Mouse (Mus musculus): ENCODE data around the gene Ap1s3. TPM values are rescaled to one million over a fixed set of nuclear protein-coding genes. Genes with fewer than 3 reads are reported as not detected.

The Ap1s3 gene
- polyA plus RNA-seq (2012; ENCODE audit: insufficient read depth, insufficient read length, low replicate concordance, missing spikeins) = not detected in 2 replicates

DNA sequence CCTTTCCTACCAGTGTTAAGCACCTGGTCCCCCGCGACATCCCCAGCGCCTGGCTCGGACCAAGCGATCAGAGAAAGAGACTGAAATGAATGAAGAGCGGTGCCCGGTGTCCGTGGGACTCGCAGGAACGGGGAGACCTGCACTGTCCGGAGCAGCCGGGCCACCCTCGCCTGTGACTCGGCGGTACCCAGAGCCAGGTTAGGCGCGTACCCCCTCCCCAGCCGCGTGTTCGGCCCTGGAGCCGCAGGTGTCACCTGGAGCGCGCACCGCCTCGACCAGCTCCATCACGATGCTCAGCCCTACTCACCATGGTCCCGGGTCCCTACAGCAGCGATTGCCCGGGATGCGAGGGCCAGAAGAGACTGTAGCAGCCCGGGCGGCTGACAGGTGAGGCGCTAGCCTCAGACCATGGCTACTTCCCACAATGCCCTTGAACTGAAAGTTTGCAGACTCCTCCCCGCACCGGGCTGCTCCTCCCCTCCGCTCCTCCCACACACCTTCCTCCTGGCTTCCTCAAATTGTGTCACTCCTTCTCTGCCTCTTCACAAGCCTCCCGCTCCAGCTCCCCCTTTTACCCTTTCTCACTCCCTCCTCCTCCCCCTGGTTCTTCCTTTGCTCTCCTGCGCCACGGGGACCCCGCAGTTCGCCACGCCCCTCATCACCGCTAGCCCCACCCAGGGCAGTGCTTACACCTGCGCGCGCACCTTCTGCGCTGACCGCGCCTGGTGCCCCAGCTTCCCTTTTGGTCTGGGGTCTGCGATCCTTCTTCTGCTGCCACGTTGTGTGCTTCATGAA, at the start of gene Ap1s3:
TSS of gene Ap1s3 (minus strand) at position 430 of the 795 bp plus-strand sequence.
- peaks cover 13% of the 10 kb centered on the region for H3K4me1 ChIP-seq (ENCODE audit: control insufficient read depth, insufficient read depth, low read length)
- H3K27ac ChIP-seq (ENCODE audit: insufficient read depth, low read depth, low read length) = no peak within 1 kb of the TSS
- under 1% methylated on average over 51 of the region's 51 CpGs for WGBS
- peak within 1 kb of the TSS; percentile 65 for H3K4me3 ChIP-seq (ENCODE audit: insufficient read depth, low read depth, low read length)
- no peak for TF ChIP-seq POLR2A (IDR thresholded peaks at IDR 0.05; ENCODE audit: insufficient read depth, low read depth, low read length)
- no peak for TF ChIP-seq CTCF (IDR thresholded peaks at IDR 0.05; ENCODE audit: insufficient read depth, low read depth, low read length)

DNA sequence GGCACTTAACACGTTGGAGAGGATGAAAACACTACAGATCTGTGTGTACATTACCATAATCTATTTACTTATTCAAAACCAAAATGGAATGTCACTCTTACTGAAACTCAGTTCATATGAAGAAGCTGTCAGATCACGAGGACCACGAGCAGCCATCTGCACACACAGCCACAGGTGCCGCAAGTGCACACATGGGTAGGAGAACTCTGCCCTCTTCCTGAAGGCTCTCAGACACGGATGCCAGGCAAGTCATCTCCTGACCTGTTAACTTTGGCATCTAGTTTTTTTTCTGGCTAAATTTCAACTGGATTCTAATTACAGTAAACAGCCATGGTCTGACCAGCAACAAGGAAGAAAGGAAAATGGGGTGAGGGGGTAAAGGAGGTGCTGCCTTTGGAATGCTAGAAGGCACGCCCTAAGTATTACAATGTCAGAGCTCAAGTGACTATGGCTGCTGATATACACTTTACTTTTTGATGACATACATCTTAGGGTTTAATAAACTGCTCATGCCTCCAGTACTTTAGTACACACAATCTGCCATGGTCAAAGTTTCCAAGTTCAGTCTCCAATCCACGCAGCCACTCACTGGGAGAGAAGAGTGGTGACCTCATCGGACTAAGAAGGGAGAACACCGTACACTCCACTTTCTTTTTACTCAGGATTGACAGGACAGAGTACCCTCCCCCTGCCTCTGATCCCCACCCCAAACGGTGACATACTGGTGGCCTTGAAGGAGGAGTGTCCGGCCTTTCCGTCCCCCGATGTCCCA, 42.6 kb upstream of the Ap1s3 start:
- Histone ChIP-seq H3K4me1 (ENCODE audit: control insufficient read depth, insufficient read depth, low read length) (peaks cover 21% of the 10 kb centered on the region), H3K27ac (ENCODE audit: insufficient read depth, low read depth, low read length) (no peak overlapping the region), H3K4me3 (ENCODE audit: insufficient read depth, low read depth, low read length) (no peak overlapping the region)
- 82% methylated on average over 13 of the region's 13 CpGs for WGBS
- TF ChIP-seq CTCF (IDR thresholded peaks at IDR 0.05; ENCODE audit: insufficient read depth, low read depth, low read length) (no peak), POLR2A (IDR thresholded peaks at IDR 0.05; ENCODE audit: insufficient read depth, low read depth, low read length) (no peak)

DNA sequence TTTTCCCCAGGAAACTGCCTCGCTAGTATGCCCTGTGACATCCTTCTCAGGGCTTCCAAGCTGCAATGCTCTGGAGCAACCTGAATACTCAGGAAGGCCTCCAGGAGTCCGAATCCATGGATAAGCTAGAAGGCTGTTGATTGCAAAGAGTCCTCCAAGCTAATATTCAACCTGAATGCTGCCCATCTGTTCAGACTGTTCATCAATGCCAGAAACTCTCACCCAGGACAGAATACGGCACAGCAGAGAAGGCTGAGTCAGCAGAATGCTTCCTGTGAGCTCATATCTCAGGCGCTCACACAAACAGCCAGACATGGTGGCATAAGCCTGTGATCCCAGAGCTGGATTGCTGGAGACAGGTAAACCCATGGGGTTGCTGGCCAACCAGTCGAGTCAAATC, 41.3 kb upstream of the Ap1s3 start:
- no peak overlapping the region for H3K27ac ChIP-seq (ENCODE audit: insufficient read depth, low read depth, low read length)

DNA sequence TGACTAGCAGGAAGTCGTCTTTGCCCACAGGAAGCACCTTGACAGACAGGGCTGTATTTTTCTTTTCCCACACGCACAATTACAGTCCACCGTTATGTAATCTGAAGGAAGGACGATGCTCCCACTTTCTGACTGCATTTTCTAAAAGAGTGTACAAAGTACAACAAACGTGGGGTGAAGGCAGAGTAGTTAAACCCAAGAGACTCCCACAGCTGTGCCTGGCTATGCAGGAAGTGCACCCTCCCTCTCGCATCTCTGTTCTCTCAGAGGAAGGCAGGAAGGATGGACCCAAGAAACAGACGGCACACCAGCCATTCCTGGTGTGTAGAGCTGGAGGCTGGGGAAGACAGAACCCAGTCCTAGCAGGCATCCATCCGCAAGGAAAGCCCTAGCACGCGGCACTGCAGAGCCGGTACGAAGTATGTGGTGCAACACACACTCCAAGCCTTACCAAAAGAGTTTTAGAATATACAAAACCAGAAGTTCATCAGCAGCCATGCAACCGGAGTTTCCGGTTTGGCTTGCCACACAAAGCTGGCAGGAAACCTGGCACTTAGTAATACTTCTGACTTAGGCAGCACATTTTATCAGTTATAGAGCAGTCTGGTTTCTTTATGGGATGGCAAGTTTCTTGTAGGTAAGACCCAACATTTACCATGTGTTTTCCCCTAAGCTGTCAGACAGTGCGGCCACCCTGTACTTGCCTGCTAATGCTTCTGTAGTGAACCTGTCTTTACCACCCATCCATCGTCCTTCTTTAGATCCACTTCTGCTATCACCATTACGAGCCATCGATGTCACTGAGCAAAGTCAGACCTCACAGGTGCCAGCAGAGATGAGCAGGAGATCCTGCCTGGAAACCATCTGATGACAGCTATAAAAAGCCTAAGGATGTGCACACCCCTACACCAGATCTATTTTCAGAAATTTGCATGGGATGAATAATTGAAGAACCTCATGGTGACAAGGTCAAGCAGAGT, 39.7 kb upstream of the Ap1s3 start:
- peak overlapping the region; percentile 25 for H3K4me3 ChIP-seq (ENCODE audit: insufficient read depth, low read depth, low read length)
- peaks cover 21% of the 10 kb centered on the region for H3K4me1 ChIP-seq (ENCODE audit: control insufficient read depth, insufficient read depth, low read length)
- peak overlapping the region; percentile 81 for H3K27ac ChIP-seq (ENCODE audit: insufficient read depth, low read depth, low read length)
- TF ChIP-seq CTCF (IDR thresholded peaks at IDR 0.05; ENCODE audit: insufficient read depth, low read depth, low read length) = no peak
- no peak for TF ChIP-seq POLR2A (IDR thresholded peaks at IDR 0.05; ENCODE audit: insufficient read depth, low read depth, low read length)
- WGBS = 31% methylated on average over 18 of the region's 18 CpGs

More for the DNA sequence above, 41.3 kb upstream of the Ap1s3 start:
- WGBS = 94% methylated on average over 5 of the region's 5 CpGs
- TF ChIP-seq POLR2A (IDR thresholded peaks at IDR 0.05; ENCODE audit: insufficient read depth, low read depth, low read length) (no peak), CTCF (IDR thresholded peaks at IDR 0.05; ENCODE audit: insufficient read depth, low read depth, low read length) (no peak)
- Histone ChIP-seq H3K4me1 (ENCODE audit: control insufficient read depth, insufficient read depth, low read length) (peaks cover 21% of the 10 kb centered on the region), H3K4me3 (ENCODE audit: insufficient read depth, low read depth, low read length) (no peak overlapping the region)

DNA sequence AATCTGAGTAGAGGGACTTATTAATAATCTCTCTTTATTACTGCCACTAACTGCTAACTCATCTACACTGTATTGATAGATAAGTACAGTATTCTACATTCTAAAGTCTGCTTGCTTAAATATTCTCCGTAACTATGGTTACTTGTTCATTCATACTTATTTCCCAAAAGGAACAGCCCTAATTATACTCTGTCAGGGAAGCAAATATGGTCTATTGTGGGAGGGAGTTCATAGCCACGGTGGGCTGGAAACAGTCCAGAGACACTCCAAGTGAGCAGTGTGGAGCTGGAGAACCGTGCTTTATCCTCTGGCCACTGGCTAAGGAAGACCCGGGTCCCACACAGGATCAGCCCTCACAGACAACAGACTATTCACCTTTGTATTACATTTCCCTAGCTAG, 38.9 kb upstream of the Ap1s3 start:
- peak overlapping the region; percentile 82; the same call in 1 of the 2 replicates for H3K27ac ChIP-seq (ENCODE audit: insufficient read depth, low read depth, low read length)
- H3K4me3 ChIP-seq (ENCODE audit: insufficient read depth, low read depth, low read length) = no peak overlapping the region
- TF ChIP-seq POLR2A (IDR thresholded peaks at IDR 0.05; ENCODE audit: insufficient read depth, low read depth, low read length) (no peak), CTCF (IDR thresholded peaks at IDR 0.05; ENCODE audit: insufficient read depth, low read depth, low read length) (no peak)
- H3K4me1 ChIP-seq (ENCODE audit: control insufficient read depth, insufficient read depth, low read length) = peaks cover 21% of the 10 kb centered on the region
- 5% methylated on average over 4 of the region's 4 CpGs for WGBS

DNA sequence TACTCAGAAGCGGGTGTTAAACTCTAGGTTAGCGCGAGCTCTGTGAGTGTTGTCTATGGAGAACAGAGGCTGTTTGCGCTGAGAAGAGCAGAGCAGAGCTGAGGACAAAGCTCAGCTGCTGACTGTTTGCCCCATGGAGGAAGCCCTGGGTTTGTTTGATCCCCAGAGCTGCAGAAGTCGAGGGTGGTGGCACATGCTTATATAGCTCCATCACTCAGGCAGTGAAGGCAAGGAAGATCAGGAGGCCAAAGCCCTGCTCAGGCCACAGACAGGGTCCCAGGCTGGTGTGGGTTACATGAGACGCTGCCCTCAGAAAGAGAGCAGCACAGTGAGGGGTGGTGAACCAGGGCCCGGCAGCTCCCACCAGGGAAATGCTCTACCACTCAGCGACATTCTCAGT, 38.4 kb upstream of the Ap1s3 start:
- Histone ChIP-seq H3K4me3 (ENCODE audit: insufficient read depth, low read depth, low read length) (no peak overlapping the region), H3K27ac (ENCODE audit: insufficient read depth, low read depth, low read length) (peak overlapping the region; percentile 80), H3K4me1 (ENCODE audit: control insufficient read depth, insufficient read depth, low read length) (peaks cover 21% of the 10 kb centered on the region)
- 41% methylated on average over 8 of the region's 8 CpGs for WGBS
- TF ChIP-seq CTCF (IDR thresholded peaks at IDR 0.05; ENCODE audit: insufficient read depth, low read depth, low read length) = no peak
- no peak for TF ChIP-seq POLR2A (IDR thresholded peaks at IDR 0.05; ENCODE audit: insufficient read depth, low read depth, low read length)

DNA sequence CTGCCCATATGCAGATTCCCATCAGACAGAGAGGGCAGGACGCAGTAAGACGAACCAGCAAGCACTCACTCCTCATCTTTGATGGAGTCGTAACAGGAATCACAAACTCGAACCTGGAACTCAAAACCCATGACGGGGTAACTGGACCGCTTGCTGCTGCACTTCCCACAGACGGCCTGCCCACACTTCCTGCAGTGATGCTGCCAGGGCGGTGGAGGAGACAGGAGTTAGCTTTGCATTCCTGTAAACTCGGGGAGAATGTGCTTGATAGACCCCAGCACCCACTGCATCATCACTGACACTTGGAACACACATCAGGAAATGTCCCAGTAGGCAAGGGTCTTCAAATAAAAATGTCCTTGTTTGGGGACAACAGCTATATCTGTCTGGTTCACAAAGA, 35.6 kb upstream of the Ap1s3 start:
- WGBS = 93% methylated on average over 9 of the region's 9 CpGs
- no peak overlapping the region for H3K4me3 ChIP-seq (ENCODE audit: insufficient read depth, low read depth, low read length)

DNA sequence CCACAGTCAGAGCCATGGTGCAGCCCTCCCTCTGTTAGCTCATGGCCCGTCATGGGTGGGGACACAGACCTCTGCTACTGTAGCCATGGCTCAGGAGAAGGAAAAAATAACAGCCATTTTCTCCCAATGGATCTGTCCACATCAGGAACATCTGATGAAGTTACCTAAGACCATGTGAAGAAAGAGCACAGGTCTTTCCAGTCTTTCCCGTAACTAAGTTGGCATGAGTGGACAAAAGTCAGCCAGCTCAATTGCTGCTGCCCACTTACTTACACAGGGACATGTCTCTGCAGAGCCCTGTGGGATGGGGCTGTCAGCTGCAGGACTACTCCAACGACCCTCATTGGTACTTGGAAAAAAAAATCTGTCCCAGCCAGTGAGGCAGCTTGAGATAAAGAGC, 34.9 kb upstream of the Ap1s3 start:
- no peak overlapping the region for H3K27ac ChIP-seq (ENCODE audit: insufficient read depth, low read depth, low read length)
- peaks cover 13% of the 10 kb centered on the region for H3K4me1 ChIP-seq (ENCODE audit: control insufficient read depth, insufficient read depth, low read length)
- 86% methylated on average over 3 of the region's 3 CpGs for WGBS
- TF ChIP-seq POLR2A (IDR thresholded peaks at IDR 0.05; ENCODE audit: insufficient read depth, low read depth, low read length) (no peak), CTCF (IDR thresholded peaks at IDR 0.05; ENCODE audit: insufficient read depth, low read depth, low read length) (no peak)
- H3K4me3 ChIP-seq (ENCODE audit: insufficient read depth, low read depth, low read length) = no peak overlapping the region

More for the DNA sequence above, 35.6 kb upstream of the Ap1s3 start:
- H3K27ac ChIP-seq (ENCODE audit: insufficient read depth, low read depth, low read length) = no peak overlapping the region
- H3K4me1 ChIP-seq (ENCODE audit: control insufficient read depth, insufficient read depth, low read length) = peaks cover 16% of the 10 kb centered on the region
- TF ChIP-seq POLR2A (IDR thresholded peaks at IDR 0.05; ENCODE audit: insufficient read depth, low read depth, low read length) (no peak), CTCF (IDR thresholded peaks at IDR 0.05; ENCODE audit: insufficient read depth, low read depth, low read length) (no peak)
